Mouse (Mus musculus) testis, adult 2 months (tissue): ENCODE data around the gene Sec31b.

ENCODE experiments used
- CTCF ChIP-seq: fragments of 200-500 bp; IDR thresholded peaks from 2 replicates; pipeline ENCODE4 v1.5.1; 2012; ENCODE audit warnings: low read depth, mild to moderate bottlenecking, inconsistent platforms, low read length, moderate library complexity; ENCODE audit not compliant: control insufficient read depth, insufficient read depth, insufficient replicate concordance
- POLR2A ChIP-seq: fragments of 200-500 bp; IDR thresholded peaks from 2 replicates; pipeline ENCODE4 v1.6.1; 2012; ENCODE audit warnings: low read depth, mild to moderate bottlenecking, inconsistent platforms, low read length, moderate library complexity; ENCODE audit not compliant: control insufficient read depth

GRCm38 (mm10) chr19:44493128-44493527, 52.5 kb downstream of the Sec31b start, which contains the start of gene Wnt8b:
- TF ChIP-seq CTCF (no peak), POLR2A (no peak)
